Mouse (Mus musculus): Measurements from ENCODE around the gene Krtap3-1. TPM values are rescaled to one million over a fixed set of nuclear protein-coding genes. Genes with fewer than 3 reads are reported as not detected.
"Not testable (repeated sequence)": the region's sequence is repeated elsewhere in the genome, so short reads cannot be mapped to it uniquely, and the experiment has no call there.

Gene Krtap3-1
- polyA plus RNA-seq (2014; fragmentation: Nextera tagmentation; extraction: Ambion mirVana), result not detected in 2 replicates

- WGBS, result 57% methylated on average over 7 of the region's 7 CpGs
- H3K27ac ChIP-seq (ENCODE audit: low read depth, low read length), result no peak within 1 kb of the TSS
- no peak within 1 kb of the TSS for H3K9ac ChIP-seq (replicated peaks; ENCODE audit: low read depth, low read length)
- ATAC-seq (ENCODE audit: low read depth), result no peak
- no peak within 1 kb of the TSS for H3K4me3 ChIP-seq (ENCODE audit: low read depth, low read length)
- H3K9me3 ChIP-seq (ENCODE audit: control insufficient read depth, low read length), result no peaks in the 10 kb centered on the region
- H3K36me3 ChIP-seq (ENCODE audit: control insufficient read depth, insufficient read depth, low read length), result no peaks in the 10 kb centered on the region
- H3K27me3 ChIP-seq (ENCODE audit: control insufficient read depth, insufficient read depth, low read length), result no peaks in the 10 kb centered on the region
- no peak within 1 kb of the TSS for H3K4me2 ChIP-seq (ENCODE audit: low read depth, low read length)
- H3K4me1 ChIP-seq (ENCODE audit: control insufficient read depth, insufficient read depth, low read length), result no peaks in the 10 kb centered on the region
These were observed at the start of gene Krtap3-1 for GRCm38 (mm10) chr11:99566530-99566929. TSS of gene Krtap3-1 (minus strand) at chr11:99566630.

GRCm38 (mm10) chr11:99614796-99615363 lies 48.5 kb upstream of the Krtap3-1 start, which contains the start of gene Krtap2-4:
TSS of gene Krtap2-4 (minus strand) at chr11:99614846.
- H3K27ac ChIP-seq (ENCODE audit: low read depth, low read length), result no peak within 1 kb of the TSS
- H3K36me3 ChIP-seq (ENCODE audit: control insufficient read depth, insufficient read depth, low read length), result no peaks in the 10 kb centered on the region
- no peak within 1 kb of the TSS for H3K9ac ChIP-seq (replicated peaks; ENCODE audit: low read depth, low read length)
- H3K4me2 ChIP-seq (ENCODE audit: low read depth, low read length), result no peak within 1 kb of the TSS
- H3K27me3 ChIP-seq (ENCODE audit: control insufficient read depth, insufficient read depth, low read length), result no peaks in the 10 kb centered on the region
- no peak for ATAC-seq (ENCODE audit: low read depth)
- no peak within 1 kb of the TSS for H3K4me3 ChIP-seq (ENCODE audit: low read depth, low read length)
- no peaks in the 10 kb centered on the region for H3K9me3 ChIP-seq (ENCODE audit: control insufficient read depth, low read length)
- WGBS, result 89% methylated on average over 3 of the region's 3 CpGs
- H3K4me1 ChIP-seq (ENCODE audit: control insufficient read depth, insufficient read depth, low read length), result no peaks in the 10 kb centered on the region

GRCm38 (mm10) chr11:99610089-99610488 lies 43.7 kb upstream of the Krtap3-1 start, which contains the start of gene Gm11937:
TSS of gene Gm11937 (minus strand) at chr11:99610189.
- not testable (repeated sequence) for ATAC-seq (ENCODE audit: low read depth); H3K9ac ChIP-seq (replicated peaks; ENCODE audit: low read depth, low read length); H3K4me2 ChIP-seq (ENCODE audit: low read depth, low read length); H3K27me3 ChIP-seq (ENCODE audit: control insufficient read depth, insufficient read depth, low read length); H3K4me1 ChIP-seq (ENCODE audit: control insufficient read depth, insufficient read depth, low read length); H3K27ac ChIP-seq (ENCODE audit: low read depth, low read length); H3K4me3 ChIP-seq (ENCODE audit: low read depth, low read length); H3K36me3 ChIP-seq (ENCODE audit: control insufficient read depth, insufficient read depth, low read length); H3K9me3 ChIP-seq (ENCODE audit: control insufficient read depth, low read length)
- 79% methylated on average over 1 of the region's 2 CpGs for WGBS

- 81% methylated on average over 1 of the region's 1 CpGs for WGBS
- H3K4me3 ChIP-seq (ENCODE audit: low read depth, low read length), result no peak overlapping the region
- H3K36me3 ChIP-seq (ENCODE audit: control insufficient read depth, insufficient read depth, low read length), result no peaks in the 10 kb centered on the region
- no peak for ATAC-seq (ENCODE audit: low read depth)
- no peak overlapping the region for H3K27ac ChIP-seq (ENCODE audit: low read depth, low read length)
- no peak overlapping the region for H3K4me2 ChIP-seq (ENCODE audit: low read depth, low read length)
- no peak overlapping the region for H3K9ac ChIP-seq (replicated peaks; ENCODE audit: low read depth, low read length)
- H3K4me1 ChIP-seq (ENCODE audit: control insufficient read depth, insufficient read depth, low read length), result no peaks in the 10 kb centered on the region
- no peaks in the 10 kb centered on the region for H3K27me3 ChIP-seq (ENCODE audit: control insufficient read depth, insufficient read depth, low read length)
- no peaks in the 10 kb centered on the region for H3K9me3 ChIP-seq (ENCODE audit: control insufficient read depth, low read length)
These were observed 42.7 kb upstream of the Krtap3-1 start for GRCm38 (mm10) chr11:99609126-99609525.

GRCm38 (mm10) chr11:99603208-99603607 lies 36.8 kb upstream of the Krtap3-1 start, which contains the start of gene Gm11938:
TSS of gene Gm11938 (minus strand) at chr11:99603308.
- not testable (repeated sequence) for H3K4me3 ChIP-seq (ENCODE audit: low read depth, low read length); H3K9ac ChIP-seq (replicated peaks; ENCODE audit: low read depth, low read length); H3K4me1 ChIP-seq (ENCODE audit: control insufficient read depth, insufficient read depth, low read length); H3K4me2 ChIP-seq (ENCODE audit: low read depth, low read length); H3K27me3 ChIP-seq (ENCODE audit: control insufficient read depth, insufficient read depth, low read length); H3K9me3 ChIP-seq (ENCODE audit: control insufficient read depth, low read length); H3K27ac ChIP-seq (ENCODE audit: low read depth, low read length); ATAC-seq (ENCODE audit: low read depth); H3K36me3 ChIP-seq (ENCODE audit: control insufficient read depth, insufficient read depth, low read length)
- 70% methylated on average over 1 of the region's 1 CpGs for WGBS

GRCm38 (mm10) chr11:99597742-99598141 lies 31.3 kb upstream of the Krtap3-1 start, which contains the start of gene Krtap9-3:
TSS of gene Krtap9-3 (minus strand) at chr11:99598105.
- H3K9ac ChIP-seq (replicated peaks; ENCODE audit: low read depth, low read length), result not testable (repeated sequence)

GRCm38 (mm10) chr11:99590981-99591380 lies 24.6 kb upstream of the Krtap3-1 start, which contains the start of gene Krtap1-3:
TSS of gene Krtap1-3 (minus strand) at chr11:99591339.
- Histone ChIP-seq H3K4me1 (ENCODE audit: control insufficient read depth, insufficient read depth, low read length) (no peaks in the 10 kb centered on the region), H3K36me3 (ENCODE audit: control insufficient read depth, insufficient read depth, low read length) (no peaks in the 10 kb centered on the region), H3K4me3 (ENCODE audit: low read depth, low read length) (no peak within 1 kb of the TSS), H3K9ac (replicated peaks; ENCODE audit: low read depth, low read length) (no peak within 1 kb of the TSS), H3K27me3 (ENCODE audit: control insufficient read depth, insufficient read depth, low read length) (no peaks in the 10 kb centered on the region), H3K9me3 (ENCODE audit: control insufficient read depth, low read length) (no peaks in the 10 kb centered on the region), H3K4me2 (ENCODE audit: low read depth, low read length) (no peak within 1 kb of the TSS), H3K27ac (ENCODE audit: low read depth, low read length) (no peak within 1 kb of the TSS)
- ATAC-seq (ENCODE audit: low read depth), result no peak
- 81% methylated on average over 6 of the region's 6 CpGs for WGBS

More at GRCm38 (mm10) chr11:99597742-99598141, 31.3 kb upstream of the Krtap3-1 start, which contains the start of gene Krtap9-3:
- WGBS, result 89% methylated on average over 6 of the region's 6 CpGs
- not testable (repeated sequence) for H3K27ac ChIP-seq (ENCODE audit: low read depth, low read length); H3K27me3 ChIP-seq (ENCODE audit: control insufficient read depth, insufficient read depth, low read length); ATAC-seq (ENCODE audit: low read depth); H3K4me3 ChIP-seq (ENCODE audit: low read depth, low read length); H3K4me2 ChIP-seq (ENCODE audit: low read depth, low read length); H3K36me3 ChIP-seq (ENCODE audit: control insufficient read depth, insufficient read depth, low read length); H3K4me1 ChIP-seq (ENCODE audit: control insufficient read depth, insufficient read depth, low read length); H3K9me3 ChIP-seq (ENCODE audit: control insufficient read depth, low read length)

GRCm38 (mm10) chr11:99585096-99585495 lies 18.7 kb upstream of the Krtap3-1 start:
- WGBS, result 91% methylated on average over 7 of the region's 7 CpGs
- H3K27me3 ChIP-seq (ENCODE audit: control insufficient read depth, insufficient read depth, low read length), result no peaks in the 10 kb centered on the region
- no peaks in the 10 kb centered on the region for H3K36me3 ChIP-seq (ENCODE audit: control insufficient read depth, insufficient read depth, low read length)
- no peak overlapping the region for H3K27ac ChIP-seq (ENCODE audit: low read depth, low read length)
- no peak overlapping the region for H3K9ac ChIP-seq (replicated peaks; ENCODE audit: low read depth, low read length)
- no peak for ATAC-seq (ENCODE audit: low read depth)
- no peak overlapping the region for H3K4me2 ChIP-seq (ENCODE audit: low read depth, low read length)
- H3K4me3 ChIP-seq (ENCODE audit: low read depth, low read length), result no peak overlapping the region
- H3K4me1 ChIP-seq (ENCODE audit: control insufficient read depth, insufficient read depth, low read length), result no peaks in the 10 kb centered on the region
- no peaks in the 10 kb centered on the region for H3K9me3 ChIP-seq (ENCODE audit: control insufficient read depth, low read length)

- Histone ChIP-seq H3K27ac (ENCODE audit: low read depth, low read length) (no peak within 1 kb of the TSS), H3K4me3 (ENCODE audit: low read depth, low read length) (no peak within 1 kb of the TSS), H3K4me2 (ENCODE audit: low read depth, low read length) (no peak within 1 kb of the TSS), H3K9me3 (ENCODE audit: control insufficient read depth, low read length) (no peaks in the 10 kb centered on the region), H3K27me3 (ENCODE audit: control insufficient read depth, insufficient read depth, low read length) (no peaks in the 10 kb centered on the region), H3K36me3 (ENCODE audit: control insufficient read depth, insufficient read depth, low read length) (no peaks in the 10 kb centered on the region), H3K4me1 (ENCODE audit: control insufficient read depth, insufficient read depth, low read length) (no peaks in the 10 kb centered on the region), H3K9ac (replicated peaks; ENCODE audit: low read depth, low read length) (no peak within 1 kb of the TSS)
- no peak for ATAC-seq (ENCODE audit: low read depth)
- 85% methylated on average over 5 of the region's 5 CpGs for WGBS
These were observed 16.8 kb upstream of the Krtap3-1 start, which contains the start of gene Krtap1-4 for GRCm38 (mm10) chr11:99583245-99583704. TSS of gene Krtap1-4 (minus strand) at chr11:99583654.
